Mouse (Mus musculus): ENCODE data around the gene Arhgef28. TPM values are rescaled to one million over a fixed set of nuclear protein-coding genes. Genes with fewer than 3 reads are reported as not detected.

Arhgef28 gene
- total and polyA plus RNA-seq, 3 experiments, result not detected

GRCm38 (mm10) chr13:97853356-97853968 is 352.8 kb downstream of the Arhgef28 start:
- H3K79me2 ChIP-seq (ENCODE audit: control insufficient read depth, insufficient read depth, low read length, poor library complexity), result no peaks in the 10 kb centered on the region
- no peak overlapping the region for H3K27ac ChIP-seq (ENCODE audit: control insufficient read depth, low read depth, low read length)
- no peaks in the 10 kb centered on the region for H3K4me1 ChIP-seq (ENCODE audit: control insufficient read depth in 1 of 2, insufficient read depth in 2 of 2, low read length in 2 of 2)
- no peak overlapping the region for H3K4me3 ChIP-seq (ENCODE audit: control insufficient read depth in 1 of 2, insufficient read depth in 1 of 2, low read depth in 2 of 2, low read length in 2 of 2)
- H3K9ac ChIP-seq (ENCODE audit: control insufficient read depth, low read depth, low read length, poor library complexity, severe bottlenecking), result no peak overlapping the region
- H3K9me3 ChIP-seq (replicated peaks; ENCODE audit: insufficient read depth, low read length), result no peaks in the 10 kb centered on the region
- TF ChIP-seq RCOR1 (IDR thresholded peaks at IDR 0.05; ENCODE audit: low read depth, low read length) (no peak), POLR2AphosphoS2 (IDR thresholded peaks at IDR 0.05; ENCODE audit: low read length) (no peak), ZMIZ1 (IDR thresholded peaks at IDR 0.05; ENCODE audit: low read depth, low read length) (no peak), TCF12 (IDR thresholded peaks at IDR 0.05; ENCODE audit: low read depth, low read length) (no peak), TBP (IDR thresholded peaks at IDR 0.05; ENCODE audit: low read depth, low read length) (no peak), NRF1 (IDR thresholded peaks at IDR 0.05; ENCODE audit: insufficient read depth, low read depth, low read length, poor library complexity, severe bottlenecking) (no peak)
- H3K36me3 ChIP-seq (ENCODE audit: control insufficient read depth in 1 of 2, insufficient read depth in 2 of 2, low read length in 2 of 2), result no peaks in the 10 kb centered on the region
- no peaks in the 10 kb centered on the region for H3K27me3 ChIP-seq (ENCODE audit: control insufficient read depth in 1 of 2, insufficient read depth in 2 of 2, low read length in 2 of 2)
- no peak for DNase-seq (ENCODE audit: low read depth, low spot score)

Other genes starting within 250 kb of the Arhgef28 start
- 50.8 and 60.8 TPM in 2 replicates for gene Utp15, start 56.6 kb upstream of the Arhgef28 start, total RNA-seq (2012; rRNA removed)
- gene Utp15, start 56.6 kb upstream of the Arhgef28 start, polyA plus RNA-seq (2012; ENCODE audit: insufficient read depth in 1 of 2, insufficient read length in 2 of 2, low read depth in 1 of 2, low replicate concordance in 2 of 2, missing spikeins in 1 of 2), result 10 to 100 TPM in 1 of 2 experiments, not detected in 1; 40.3 TPM
- gene Ankra2, start 56.6 kb upstream of the Arhgef28 start, total RNA-seq (2012; rRNA removed), result 8.1 and 10.4 TPM in 2 replicates
- gene Ankra2, start 56.6 kb upstream of the Arhgef28 start, polyA plus RNA-seq (2012; ENCODE audit: insufficient read depth in 1 of 2, insufficient read length in 2 of 2, low read depth in 1 of 2, low replicate concordance in 2 of 2, missing spikeins in 1 of 2), result 10 to 100 TPM in 1 of 2 experiments, not detected in 1; 14.7 TPM
- not detected in 2 replicates for gene Gm21976, start 73.4 kb upstream of the Arhgef28 start, total RNA-seq (2012; rRNA removed)
- gene Gm21976, start 73.4 kb upstream of the Arhgef28 start, polyA plus RNA-seq (2012; ENCODE audit: insufficient read depth in 1 of 2, insufficient read length in 2 of 2, low read depth in 1 of 2, low replicate concordance in 2 of 2, missing spikeins in 1 of 2), result not detected
- 1,152 and 1,208 TPM in 2 replicates for gene Btf3, start 110.6 kb upstream of the Arhgef28 start, total RNA-seq (2012; rRNA removed)
- gene Btf3, start 110.6 kb upstream of the Arhgef28 start, polyA plus RNA-seq (2012; ENCODE audit: insufficient read depth in 1 of 2, insufficient read length in 2 of 2, low read depth in 1 of 2, low replicate concordance in 2 of 2, missing spikeins in 1 of 2), result 1,000 to 10,000 TPM in 1 of 2 experiments, 100 to 1,000 TPM in 1; 227 to 1,291 TPM
- not detected in 2 replicates for gene Foxd1, start 147.8 kb upstream of the Arhgef28 start, total RNA-seq (2012; rRNA removed)
- not detected for gene Foxd1, start 147.8 kb upstream of the Arhgef28 start, polyA plus RNA-seq (2012; ENCODE audit: insufficient read depth in 1 of 2, insufficient read length in 2 of 2, low read depth in 1 of 2, low replicate concordance in 2 of 2, missing spikeins in 1 of 2)